Mouse (Mus musculus) intestine, embryonic 16.5 days (tissue): ENCODE results near the gene Rfx3. TPM values are rescaled to one million over a fixed set of nuclear protein-coding genes. Genes with fewer than 3 reads are reported as not detected.

Experiments used
- ATAC-seq: fragments of 200-750 bp; cut with Nextera tagmentation; 2 replicates; pipeline ENCODE4 v1.8.0; 2017; ENCODE audit warnings: moderate TSS enrichment, moderate library complexity
- H3K27ac ChIP-seq: fragments of 300-500 bp; sonication (generic); 2 replicates; pipeline ENCODE4 v1.5.1; 2014; ENCODE audit warnings: mild to moderate bottlenecking, low read length
- H3K27me3 ChIP-seq: fragments of 300-500 bp; sonication (generic); replicated peaks from 2 replicates; pipeline ENCODE4 v1.6.1; 2014; ENCODE audit warnings: low read length, control low read depth, mixed read lengths; ENCODE audit not compliant: control insufficient read depth, insufficient read depth
- H3K36me3 ChIP-seq: fragments of 300-500 bp; sonication (generic); 2 replicates; pipeline ENCODE4 v1.6.1; 2014; ENCODE audit warnings: low read length, control low read depth; ENCODE audit not compliant: control insufficient read depth, insufficient read depth
- H3K4me1 ChIP-seq: fragments of 300-500 bp; sonication (generic); 2 replicates; pipeline ENCODE4 v1.6.1; 2014; ENCODE audit warnings: low read length, control low read depth, mixed read lengths; ENCODE audit not compliant: control insufficient read depth, insufficient read depth
- H3K4me2 ChIP-seq: fragments of 300-500 bp; sonication (generic); 2 replicates; pipeline ENCODE4 v1.6.1; 2014; ENCODE audit warnings: low read depth, low read length, control low read depth
- H3K4me3 ChIP-seq: fragments of 300-500 bp; sonication (generic); 2 replicates; pipeline ENCODE4 v1.5.1; 2014; ENCODE audit warnings: mild to moderate bottlenecking, low read length
- H3K9ac ChIP-seq: fragments of 300-500 bp; sonication (generic); 2 replicates; pipeline ENCODE4 v1.6.1; 2014; ENCODE audit warnings: low read depth, low read length
- H3K9me3 ChIP-seq: fragments of 300-500 bp; sonication (generic); 2 replicates; pipeline ENCODE4 v1.6.1; 2016; ENCODE audit warnings: low read length, control low read depth; ENCODE audit not compliant: control insufficient read depth
- WGBS: fragments of 180-500 bp; shearing (Covaris S2); extraction: QIAGEN DNeasy Blood & Tissue Kit; methylation state at CpG from one replicate; pipeline ENCODE4 v1.1.7; 2014; 5-methylcytosine and 5-hydroxymethylcytosine counted together
- polyA plus RNA-seq: library from polyadenylated mRNA; unstranded; fragments of >200 nt; fragmentation: Nextera tagmentation; extraction: Ambion mirVana; gene quantifications from 2 replicates; pipeline ENCODE4 v1.2.1, GENCODE M21; 2015

The Rfx3 gene
- polyA plus RNA-seq, 1 experiment from 2014 or later = 5.8 TPM

- WGBS = 64% methylated on average over 4 of the region's 4 CpGs
These were observed 230.9 kb downstream of the Rfx3 start for GRCm38 (mm10) chr19:27780030-27780429.

DNA sequence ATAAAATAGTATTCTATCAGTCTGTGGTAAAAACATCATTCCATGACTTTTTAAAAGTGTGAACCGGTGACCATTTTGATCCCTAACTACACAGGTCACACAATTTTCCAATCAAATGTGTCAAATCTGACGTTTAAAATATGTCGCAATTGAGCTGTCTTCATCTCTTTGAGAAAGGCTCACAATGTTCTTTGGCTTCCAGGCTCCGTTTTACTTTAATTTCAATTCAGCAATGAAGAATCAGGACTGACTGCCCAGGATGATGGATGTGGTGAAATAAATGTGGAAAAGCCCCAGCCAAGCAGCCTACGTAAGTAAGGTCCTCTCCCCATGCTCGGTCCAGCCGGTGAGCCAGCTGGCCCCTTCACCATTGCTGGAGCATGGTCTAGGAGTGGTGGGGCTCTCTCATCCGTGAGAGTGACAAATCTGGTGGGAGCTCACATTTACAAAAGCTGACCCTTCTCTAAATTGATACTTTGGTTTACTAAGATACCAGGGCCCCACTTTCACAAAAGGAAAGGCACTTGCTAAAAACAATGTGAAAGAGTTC is 240.2 kb downstream of the Rfx3 start:
- no peaks in the 10 kb centered on the region for H3K4me1 ChIP-seq
- no peak for ATAC-seq
- H3K9me3 ChIP-seq = no peaks in the 10 kb centered on the region
- H3K4me3 ChIP-seq = no peak overlapping the region
- no peak overlapping the region for H3K9ac ChIP-seq
- no peak overlapping the region for H3K27ac ChIP-seq
- no peak overlapping the region for H3K4me2 ChIP-seq
- 87% methylated on average over 8 of the region's 8 CpGs for WGBS
- H3K36me3 ChIP-seq = no peaks in the 10 kb centered on the region
- no peaks in the 10 kb centered on the region for H3K27me3 ChIP-seq

More at GRCm38 (mm10) chr19:27780030-27780429, 230.9 kb downstream of the Rfx3 start:
- no peak overlapping the region for H3K4me2 ChIP-seq
- H3K4me3 ChIP-seq = no peak overlapping the region
- no peaks in the 10 kb centered on the region for H3K36me3 ChIP-seq
- no peaks in the 10 kb centered on the region for H3K9me3 ChIP-seq
- no peak overlapping the region for H3K9ac ChIP-seq
- ATAC-seq = no peak
- no peaks in the 10 kb centered on the region for H3K4me1 ChIP-seq
- H3K27ac ChIP-seq = no peak overlapping the region
- no peaks in the 10 kb centered on the region for H3K27me3 ChIP-seq

DNA sequence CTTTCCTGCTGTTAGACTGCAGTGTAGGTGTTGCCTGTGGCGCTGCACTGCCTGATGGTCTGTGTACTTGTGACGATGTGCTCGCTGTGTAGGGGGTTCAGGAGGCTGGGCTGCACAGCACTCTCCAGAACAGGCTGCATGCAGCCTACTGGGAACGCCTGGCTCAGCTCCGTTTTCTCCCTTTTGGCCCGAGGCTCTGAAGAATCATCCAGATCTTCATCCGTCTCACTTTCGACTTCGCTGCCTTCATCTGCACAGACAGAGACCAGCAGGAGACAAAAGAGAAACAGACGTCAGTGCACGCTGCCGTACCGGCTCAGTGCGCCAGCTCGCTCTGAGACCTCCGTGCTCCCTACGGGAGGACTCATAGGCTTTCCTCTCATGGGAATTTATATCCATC is 242.5 kb downstream of the Rfx3 start:
- Histone ChIP-seq H3K4me1 (no peaks in the 10 kb centered on the region), H3K9ac (no peak overlapping the region), H3K9me3 (no peaks in the 10 kb centered on the region), H3K4me2 (no peak overlapping the region), H3K36me3 (no peaks in the 10 kb centered on the region), H3K27me3 (no peaks in the 10 kb centered on the region), H3K4me3 (no peak overlapping the region), H3K27ac (no peak overlapping the region)
- WGBS = 83% methylated on average over 17 of the region's 17 CpGs
- no peak for ATAC-seq

DNA sequence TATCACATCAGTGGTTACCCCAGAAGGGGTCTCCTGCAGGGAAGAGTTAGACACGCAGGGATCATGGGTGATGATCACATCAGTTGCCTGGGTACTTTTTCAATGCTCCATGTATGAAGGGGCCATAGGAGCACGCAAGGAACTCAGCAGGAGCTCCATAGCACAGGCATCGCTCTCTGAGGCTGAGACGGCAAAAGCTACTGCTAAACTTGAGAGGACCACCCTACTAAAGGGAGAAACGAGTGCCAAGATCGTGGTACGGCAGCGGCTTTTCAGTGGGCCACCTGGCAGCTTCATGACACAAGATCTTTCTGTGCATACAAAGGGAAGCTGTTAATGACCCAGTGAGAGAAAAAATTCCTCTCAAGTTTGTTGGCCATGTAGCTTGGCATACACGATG is 250.7 kb downstream of the Rfx3 start:
- H3K9me3 ChIP-seq = no peaks in the 10 kb centered on the region
- no peaks in the 10 kb centered on the region for H3K27me3 ChIP-seq
- no peaks in the 10 kb centered on the region for H3K4me1 ChIP-seq
- no peak for ATAC-seq
- 93% methylated on average over 9 of the region's 9 CpGs for WGBS
- no peak overlapping the region for H3K27ac ChIP-seq
- H3K4me2 ChIP-seq = no peak overlapping the region
- no peak overlapping the region for H3K9ac ChIP-seq
- no peaks in the 10 kb centered on the region for H3K36me3 ChIP-seq
- no peak overlapping the region for H3K4me3 ChIP-seq

GRCm38 (mm10) chr19:27759347-27759746 is 251.6 kb downstream of the Rfx3 start:
- H3K4me2 ChIP-seq = no peak overlapping the region
- no peaks in the 10 kb centered on the region for H3K9me3 ChIP-seq
- H3K27ac ChIP-seq = no peak overlapping the region
- no peak overlapping the region for H3K9ac ChIP-seq
- no peak overlapping the region for H3K4me3 ChIP-seq
- H3K4me1 ChIP-seq = no peaks in the 10 kb centered on the region
- H3K27me3 ChIP-seq = no peaks in the 10 kb centered on the region
- 82% methylated on average over 8 of the region's 8 CpGs for WGBS
- H3K36me3 ChIP-seq = no peaks in the 10 kb centered on the region
- ATAC-seq = no peak

- Histone ChIP-seq H3K36me3 (no peaks in the 10 kb centered on the region), H3K4me2 (no peak overlapping the region), H3K4me1 (no peaks in the 10 kb centered on the region), H3K9ac (no peak overlapping the region), H3K27me3 (no peaks in the 10 kb centered on the region), H3K9me3 (no peaks in the 10 kb centered on the region), H3K27ac (no peak overlapping the region), H3K4me3 (no peak overlapping the region)
- ATAC-seq = no peak
- 77% methylated on average over 1 of the region's 1 CpGs for WGBS
These were observed 263.7 kb downstream of the Rfx3 start for GRCm38 (mm10) chr19:27747301-27747700.

DNA sequence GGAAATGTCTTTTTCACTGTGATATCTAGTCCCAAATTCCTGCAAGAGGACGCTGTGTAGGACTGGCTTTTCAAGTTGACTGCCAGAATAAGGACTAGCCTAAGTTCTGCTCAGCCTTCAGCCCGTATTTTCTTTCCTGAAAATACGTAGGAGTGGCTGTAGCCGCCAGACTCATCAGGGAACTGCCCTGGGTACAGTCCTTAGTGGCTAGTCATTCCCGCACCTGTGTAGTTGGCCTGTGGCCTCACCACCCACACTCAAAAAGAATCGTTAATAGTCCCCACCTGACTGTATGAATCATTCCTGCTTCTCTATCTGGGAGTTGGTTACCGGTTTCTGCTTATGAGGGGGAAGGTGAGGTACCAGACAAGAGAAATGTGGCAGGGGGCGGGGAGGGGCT is 272.1 kb downstream of the Rfx3 start:
- Histone ChIP-seq H3K9me3 (no peaks in the 10 kb centered on the region), H3K4me2 (no peak overlapping the region), H3K4me3 (no peak overlapping the region), H3K36me3 (no peaks in the 10 kb centered on the region), H3K27ac (no peak overlapping the region), H3K4me1 (no peaks in the 10 kb centered on the region), H3K27me3 (no peaks in the 10 kb centered on the region), H3K9ac (no peak overlapping the region)
- ATAC-seq = no peak
- WGBS = 67% methylated on average over 8 of the region's 8 CpGs

GRCm38 (mm10) chr19:27736571-27736970 is 274.4 kb downstream of the Rfx3 start:
- no peak overlapping the region for H3K9ac ChIP-seq
- H3K4me2 ChIP-seq = no peak overlapping the region
- no peaks in the 10 kb centered on the region for H3K36me3 ChIP-seq
- WGBS = 62% methylated on average over 2 of the region's 2 CpGs
- H3K27me3 ChIP-seq = no peaks in the 10 kb centered on the region
- H3K4me3 ChIP-seq = no peak overlapping the region
- H3K4me1 ChIP-seq = no peaks in the 10 kb centered on the region
- H3K27ac ChIP-seq = no peak overlapping the region
- no peaks in the 10 kb centered on the region for H3K9me3 ChIP-seq
- ATAC-seq = no peak

GRCm38 (mm10) chr19:27718931-27719330 is 292.0 kb downstream of the Rfx3 start:
- ATAC-seq = no peak
- Histone ChIP-seq H3K36me3 (no peaks in the 10 kb centered on the region), H3K4me2 (no peak overlapping the region), H3K9ac (no peak overlapping the region), H3K4me3 (no peak overlapping the region), H3K27ac (no peak overlapping the region), H3K4me1 (no peaks in the 10 kb centered on the region), H3K27me3 (no peaks in the 10 kb centered on the region), H3K9me3 (no peaks in the 10 kb centered on the region)
- 59% methylated on average over 11 of the region's 11 CpGs for WGBS

DNA sequence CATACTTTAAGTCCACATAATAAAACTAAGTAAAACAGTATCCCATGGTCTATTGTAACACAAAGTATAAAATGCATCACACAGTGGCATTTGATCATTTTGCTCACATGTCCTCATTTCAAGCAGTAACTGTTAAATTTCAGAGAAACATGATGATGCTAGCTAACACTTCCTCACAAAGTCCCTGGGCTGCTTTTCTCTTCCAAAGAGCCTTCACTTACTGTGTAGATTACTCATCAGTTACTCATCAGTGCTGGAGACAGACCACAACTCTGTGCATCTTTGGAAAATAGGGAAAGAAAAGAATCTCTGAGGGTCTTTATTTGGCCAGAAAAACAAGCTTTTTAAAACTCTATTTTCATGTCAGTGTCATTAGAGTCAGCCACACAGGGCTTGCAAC is 294.7 kb downstream of the Rfx3 start:
- no peaks in the 10 kb centered on the region for H3K9me3 ChIP-seq
- no peak overlapping the region for H3K4me3 ChIP-seq
- ATAC-seq = no peak
- no peak overlapping the region for H3K9ac ChIP-seq
- H3K36me3 ChIP-seq = no peaks in the 10 kb centered on the region
- H3K4me2 ChIP-seq = no peak overlapping the region
- no peaks in the 10 kb centered on the region for H3K27me3 ChIP-seq
- no peaks in the 10 kb centered on the region for H3K4me1 ChIP-seq
- no peak overlapping the region for H3K27ac ChIP-seq
